Mouse (Mus musculus) embryonic facial prominence, embryonic 15.5 days (tissue): ENCODE results near the gene Clcc1. TPM values are rescaled to one million over a fixed set of nuclear protein-coding genes. Genes with fewer than 3 reads are reported as not detected.

ENCODE experiments used
- ATAC-seq: fragments of 200-750 bp; cut with Nextera tagmentation; 2 replicates; pipeline ENCODE4 v1.8.0; 2017; ENCODE audit warnings: low read depth, moderate TSS enrichment; ENCODE audit not compliant: insufficient number of reproducible peaks, low FRiP score, low TSS enrichment
- H3K27ac ChIP-seq: fragments of 300-500 bp; sonication (generic); replicated peaks from 2 replicates; pipeline ENCODE4 v1.5.1; 2015; ENCODE audit warnings: mild to moderate bottlenecking, inconsistent platforms
- H3K27me3 ChIP-seq: fragments of 300-500 bp; sonication (generic); 2 replicates; pipeline ENCODE4 v1.6.1; 2015; ENCODE audit warnings: inconsistent platforms
- H3K36me3 ChIP-seq: fragments of 300-500 bp; sonication (generic); 2 replicates; pipeline ENCODE4 v1.6.1; 2015; ENCODE audit warnings: mild to moderate bottlenecking, inconsistent platforms
- H3K4me1 ChIP-seq: fragments of 300-500 bp; sonication (generic); 2 replicates; pipeline ENCODE4 v1.6.1; 2015; ENCODE audit warnings: inconsistent platforms
- H3K4me2 ChIP-seq: fragments of 300-500 bp; sonication (generic); replicated peaks from 2 replicates; pipeline ENCODE4 v1.6.1; 2015; ENCODE audit warnings: mild to moderate bottlenecking, inconsistent platforms
- H3K4me3 ChIP-seq: fragments of 300-500 bp; sonication (generic); replicated peaks from 2 replicates; pipeline ENCODE4 v1.5.1; 2015; ENCODE audit warnings: mild to moderate bottlenecking, inconsistent platforms
- H3K9ac ChIP-seq: fragments of 300-500 bp; sonication (generic); 2 replicates; pipeline ENCODE4 v1.6.1; 2015; ENCODE audit warnings: inconsistent platforms
- H3K9me3 ChIP-seq: fragments of 300-500 bp; sonication (generic); replicated peaks from 2 replicates; pipeline ENCODE4 v1.6.1; 2016; ENCODE audit warnings: inconsistent platforms
- WGBS: fragments of 180-500 bp; shearing (Covaris S2); methylation state at CpG from one replicate; pipeline ENCODE4 v1.1.7; 2015; 5-methylcytosine and 5-hydroxymethylcytosine counted together
- polyA plus RNA-seq: library from polyadenylated mRNA; unstranded; fragments of >200 nt; fragmentation: Nextera tagmentation; extraction: Ambion mirVana; gene quantifications from 2 replicates; pipeline ENCODE4 v1.2.1, GENCODE M21; 2015

Gene Clcc1
- polyA plus RNA-seq, 1 experiment from 2014 or later, result 86.3 TPM

GRCm38 (mm10) chr3:108726413-108726812, 72.7 kb downstream of the Clcc1 start:
- no peak for ATAC-seq
- H3K9ac ChIP-seq, result no peak overlapping the region
- no peaks in the 10 kb centered on the region for H3K9me3 ChIP-seq
- peaks cover 9% of the 10 kb centered on the region for H3K4me1 ChIP-seq
- no peaks in the 10 kb centered on the region for H3K27me3 ChIP-seq
- no peaks in the 10 kb centered on the region for H3K36me3 ChIP-seq
- H3K4me3 ChIP-seq, result no peak overlapping the region
- no peak overlapping the region for H3K4me2 ChIP-seq
- WGBS, result 80% methylated on average over 7 of the region's 7 CpGs
- H3K27ac ChIP-seq, result no peak overlapping the region

DNA sequence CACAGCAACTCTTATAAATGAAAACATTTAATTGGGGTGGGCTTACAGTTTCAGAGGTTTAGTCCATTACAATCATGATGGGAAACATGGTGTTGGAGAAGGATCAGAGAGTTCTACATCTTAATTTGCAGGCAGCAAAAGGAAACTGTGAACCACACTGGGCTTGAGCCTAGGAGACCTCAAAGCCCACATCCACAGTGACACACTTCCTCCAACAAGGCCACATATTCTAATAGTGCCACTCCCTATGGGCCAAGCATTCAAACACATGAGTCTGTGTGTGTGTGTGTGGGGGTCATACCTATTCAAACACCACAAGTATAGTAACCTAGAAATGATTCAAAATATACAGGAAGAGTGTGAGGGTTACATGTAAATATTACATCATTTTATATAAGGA, 73.6 kb downstream of the Clcc1 start:
- H3K4me3 ChIP-seq, result no peak overlapping the region
- H3K9me3 ChIP-seq, result no peaks in the 10 kb centered on the region
- H3K4me1 ChIP-seq, result peaks cover 9% of the 10 kb centered on the region
- H3K27me3 ChIP-seq, result no peaks in the 10 kb centered on the region
- no peak for ATAC-seq
- H3K4me2 ChIP-seq, result no peak overlapping the region
- no peak overlapping the region for H3K9ac ChIP-seq
- H3K27ac ChIP-seq, result no peak overlapping the region
- no peaks in the 10 kb centered on the region for H3K36me3 ChIP-seq

GRCm38 (mm10) chr3:108727776-108728175, 74.1 kb downstream of the Clcc1 start:
- no peak overlapping the region for H3K9ac ChIP-seq
- WGBS, result 90% methylated on average over 3 of the region's 3 CpGs
- H3K36me3 ChIP-seq, result no peaks in the 10 kb centered on the region
- H3K4me3 ChIP-seq, result no peak overlapping the region
- ATAC-seq, result no peak
- H3K4me1 ChIP-seq, result peaks cover 4% of the 10 kb centered on the region
- no peak overlapping the region for H3K4me2 ChIP-seq
- no peaks in the 10 kb centered on the region for H3K27me3 ChIP-seq
- no peaks in the 10 kb centered on the region for H3K9me3 ChIP-seq
- H3K27ac ChIP-seq, result no peak overlapping the region

Other genes starting within 250 kb of the Clcc1 start
- gene Celsr2, start 238.4 kb upstream of the Clcc1 start, polyA plus RNA-seq, result 20.1 and 20.7 TPM in 2 replicates
- gene Sars, start 208.7 kb upstream of the Clcc1 start, polyA plus RNA-seq, result 117 and 120 TPM in 2 replicates
- gene 1700013F07Rik, start 119.8 kb upstream of the Clcc1 start, polyA plus RNA-seq, result 2.8 and 6.1 TPM in 2 replicates
- 3.3 and 4.1 TPM in 2 replicates for gene 5330417C22Rik, start 117.4 kb upstream of the Clcc1 start, polyA plus RNA-seq
- gene Tmem167b, start 91.4 kb upstream of the Clcc1 start, polyA plus RNA-seq, result 48.6 and 49.6 TPM in 2 replicates
- gene Taf13, start 82.2 kb upstream of the Clcc1 start, polyA plus RNA-seq, result 43.1 and 51.3 TPM in 2 replicates
- gene Wdr47, start 62.6 kb upstream of the Clcc1 start, polyA plus RNA-seq, result 18.0 and 19.9 TPM in 2 replicates
- gene Gpsm2, start 68.4 kb downstream of the Clcc1 start, polyA plus RNA-seq, result 68.1 and 75.8 TPM in 2 replicates
- 1.2 and 1.6 TPM in 2 replicates for gene Aknad1, start 85.7 kb downstream of the Clcc1 start, polyA plus RNA-seq
- gene Stxbp3, start 186.6 kb downstream of the Clcc1 start, polyA plus RNA-seq, result 42.1 and 44.0 TPM in 2 replicates
- 0.70 and 0.94 TPM in 2 replicates for gene Fndc7, start 236.1 kb downstream of the Clcc1 start, polyA plus RNA-seq